Mouse (Mus musculus) heart, embryonic 15.5 days (tissue): ENCODE measurements around the gene Tenm3. TPM values are rescaled to one million over a fixed set of nuclear protein-coding genes. Genes with fewer than 3 reads are reported as not detected.

Experiments
- ATAC-seq: fragments of 200-750 bp; cut with Nextera tagmentation; replicated peaks from 2 replicates; pipeline ENCODE4 v1.8.0; 2017; ENCODE audit warnings: low read depth, moderate TSS enrichment; ENCODE audit not compliant: insufficient number of reproducible peaks, insufficient read depth, low FRiP score
- H3K27ac ChIP-seq: fragments of 300-500 bp; sonication (generic); 2 replicates; pipeline ENCODE4 v1.5.1; 2015; ENCODE audit warnings: mild to moderate bottlenecking, inconsistent platforms
- H3K27me3 ChIP-seq: fragments of 300-500 bp; sonication (generic); 2 replicates; pipeline ENCODE4 v1.6.1; 2015; ENCODE audit warnings: inconsistent platforms
- H3K36me3 ChIP-seq: fragments of 300-500 bp; sonication (generic); 2 replicates; pipeline ENCODE4 v1.6.1; 2015; ENCODE audit warnings: mild to moderate bottlenecking, inconsistent platforms
- H3K4me1 ChIP-seq: fragments of 300-500 bp; sonication (generic); replicated peaks from 2 replicates; pipeline ENCODE4 v1.6.1; 2015; ENCODE audit warnings: inconsistent platforms
- H3K4me2 ChIP-seq: fragments of 300-500 bp; sonication (generic); 2 replicates; pipeline ENCODE4 v1.6.1; 2015; ENCODE audit warnings: inconsistent platforms, mild to moderate bottlenecking, moderate library complexity
- H3K4me3 ChIP-seq: fragments of 300-500 bp; sonication (generic); 2 replicates; pipeline ENCODE4 v1.5.1; 2015; ENCODE audit warnings: mild to moderate bottlenecking, inconsistent platforms
- H3K9ac ChIP-seq: fragments of 300-500 bp; sonication (generic); 2 replicates; pipeline ENCODE4 v1.6.1; 2015; ENCODE audit warnings: mild to moderate bottlenecking, inconsistent platforms
- H3K9me3 ChIP-seq: fragments of 300-500 bp; sonication (generic); replicated peaks from 2 replicates; pipeline ENCODE4 v1.6.1; 2016; ENCODE audit warnings: inconsistent platforms
- WGBS: fragments of 180-500 bp; shearing (Covaris S2); methylation state at CpG from one replicate; pipeline ENCODE4 v1.1.7; 2015; ENCODE audit warnings: mixed read lengths; 5-methylcytosine and 5-hydroxymethylcytosine counted together
- polyA plus RNA-seq: library from polyadenylated mRNA; unstranded; fragments of >200 nt; fragmentation: Nextera tagmentation; extraction: Ambion mirVana; gene quantifications from 2 replicates; pipeline ENCODE4 v1.2.1, GENCODE M21; 2015

Tenm3 gene
- polyA plus RNA-seq, 1 experiment from 2014 or later = 5.0 TPM

GRCm38 (mm10) chr8:48313210-48313984, 530.4 kb downstream of the Tenm3 start:
- no peak for ATAC-seq
- Histone ChIP-seq H3K36me3 (no peaks in the 10 kb centered on the region), H3K4me1 (peaks cover 12% of the 10 kb centered on the region), H3K4me3 (no peak overlapping the region), H3K9ac (no peak overlapping the region), H3K9me3 (no peaks in the 10 kb centered on the region), H3K4me2 (no peak overlapping the region), H3K27me3 (no peaks in the 10 kb centered on the region), H3K27ac (no peak overlapping the region)
- WGBS = 80% methylated on average over 11 of the region's 11 CpGs

GRCm38 (mm10) chr8:48311706-48312105, 532.0 kb downstream of the Tenm3 start:
- H3K36me3 ChIP-seq = no peaks in the 10 kb centered on the region
- H3K27ac ChIP-seq = no peak overlapping the region
- peaks cover 12% of the 10 kb centered on the region for H3K4me1 ChIP-seq
- H3K27me3 ChIP-seq = no peaks in the 10 kb centered on the region
- no peak overlapping the region for H3K4me3 ChIP-seq
- no peak overlapping the region for H3K9ac ChIP-seq
- H3K4me2 ChIP-seq = no peak overlapping the region
- no peak for ATAC-seq
- H3K9me3 ChIP-seq = no peaks in the 10 kb centered on the region
- 34% methylated on average over 3 of the region's 3 CpGs for WGBS

- ATAC-seq = no peak
- H3K9ac ChIP-seq = no peak overlapping the region
- H3K9me3 ChIP-seq = no peaks in the 10 kb centered on the region
- peaks cover 12% of the 10 kb centered on the region for H3K4me1 ChIP-seq
- no peak overlapping the region for H3K27ac ChIP-seq
- H3K4me3 ChIP-seq = no peak overlapping the region
- no peaks in the 10 kb centered on the region for H3K27me3 ChIP-seq
- WGBS = 60% methylated on average over 10 of the region's 10 CpGs
- H3K4me2 ChIP-seq = no peak overlapping the region
- H3K36me3 ChIP-seq = no peaks in the 10 kb centered on the region
These were observed 533.4 kb downstream of the Tenm3 start for GRCm38 (mm10) chr8:48310240-48310849.

GRCm38 (mm10) chr8:48309191-48309987, 534.4 kb downstream of the Tenm3 start:
- ATAC-seq = no peak
- Histone ChIP-seq H3K9ac (no peak overlapping the region), H3K36me3 (no peaks in the 10 kb centered on the region), H3K4me1 (peaks cover 12% of the 10 kb centered on the region), H3K27ac (peak overlapping the region; percentile 42), H3K4me2 (no peak overlapping the region), H3K27me3 (no peaks in the 10 kb centered on the region), H3K9me3 (no peaks in the 10 kb centered on the region), H3K4me3 (no peak overlapping the region)
- WGBS = 39% methylated on average over 16 of the region's 16 CpGs

- no peak for ATAC-seq
- peaks cover 4% of the 10 kb centered on the region for H3K4me1 ChIP-seq
- no peak overlapping the region for H3K27ac ChIP-seq
- H3K4me3 ChIP-seq = no peak overlapping the region
- no peaks in the 10 kb centered on the region for H3K9me3 ChIP-seq
- no peaks in the 10 kb centered on the region for H3K36me3 ChIP-seq
- H3K27me3 ChIP-seq = no peaks in the 10 kb centered on the region
- H3K4me2 ChIP-seq = no peak overlapping the region
- 75% methylated on average over 7 of the region's 7 CpGs for WGBS
- H3K9ac ChIP-seq = no peak overlapping the region
These were observed 539.5 kb downstream of the Tenm3 start for GRCm38 (mm10) chr8:48304224-48304623.

- Histone ChIP-seq H3K4me3 (no peak overlapping the region), H3K4me2 (no peak overlapping the region), H3K9ac (no peak overlapping the region), H3K27me3 (no peaks in the 10 kb centered on the region), H3K9me3 (no peaks in the 10 kb centered on the region), H3K27ac (no peak overlapping the region), H3K36me3 (no peaks in the 10 kb centered on the region), H3K4me1 (no peaks in the 10 kb centered on the region)
- 72% methylated on average over 12 of the region's 12 CpGs for WGBS
- no peak for ATAC-seq
These were observed 543.1 kb downstream of the Tenm3 start for GRCm38 (mm10) chr8:48300613-48301037.

- H3K4me2 ChIP-seq = no peak overlapping the region
These were observed 543.7 kb downstream of the Tenm3 start for GRCm38 (mm10) chr8:48300061-48300460.

GRCm38 (mm10) chr8:48299341-48299740, 544.4 kb downstream of the Tenm3 start:
- no peak overlapping the region for H3K27ac ChIP-seq
- no peak overlapping the region for H3K4me3 ChIP-seq
- no peak overlapping the region for H3K9ac ChIP-seq
- H3K4me1 ChIP-seq = no peaks in the 10 kb centered on the region
- 78% methylated on average over 12 of the region's 12 CpGs for WGBS
- no peak for ATAC-seq
- no peaks in the 10 kb centered on the region for H3K27me3 ChIP-seq
- no peaks in the 10 kb centered on the region for H3K9me3 ChIP-seq
- H3K36me3 ChIP-seq = no peaks in the 10 kb centered on the region
- no peak overlapping the region for H3K4me2 ChIP-seq

More at GRCm38 (mm10) chr8:48300061-48300460, 543.7 kb downstream of the Tenm3 start:
- no peaks in the 10 kb centered on the region for H3K27me3 ChIP-seq
- H3K9ac ChIP-seq = no peak overlapping the region
- H3K27ac ChIP-seq = no peak overlapping the region
- no peak overlapping the region for H3K4me3 ChIP-seq
- no peak for ATAC-seq
- H3K9me3 ChIP-seq = no peaks in the 10 kb centered on the region
- H3K36me3 ChIP-seq = no peaks in the 10 kb centered on the region
- WGBS = 68% methylated on average over 8 of the region's 8 CpGs
- H3K4me1 ChIP-seq = no peaks in the 10 kb centered on the region

- Histone ChIP-seq H3K4me2 (no peak overlapping the region), H3K4me3 (no peak overlapping the region), H3K4me1 (no peaks in the 10 kb centered on the region), H3K36me3 (no peaks in the 10 kb centered on the region), H3K27ac (no peak overlapping the region), H3K27me3 (no peaks in the 10 kb centered on the region), H3K9me3 (no peaks in the 10 kb centered on the region), H3K9ac (no peak overlapping the region)
- WGBS = 91% methylated on average over 7 of the region's 7 CpGs
- no peak for ATAC-seq
These were observed 547.4 kb downstream of the Tenm3 start for GRCm38 (mm10) chr8:48296371-48296770.

- H3K4me2 ChIP-seq = no peak overlapping the region
- no peaks in the 10 kb centered on the region for H3K27me3 ChIP-seq
- no peaks in the 10 kb centered on the region for H3K9me3 ChIP-seq
- H3K9ac ChIP-seq = no peak overlapping the region
- no peak overlapping the region for H3K4me3 ChIP-seq
- ATAC-seq = no peak
- H3K4me1 ChIP-seq = no peaks in the 10 kb centered on the region
- H3K27ac ChIP-seq = no peak overlapping the region
- WGBS = 71% methylated on average over 6 of the region's 6 CpGs
- H3K36me3 ChIP-seq = no peaks in the 10 kb centered on the region
These were observed 548.2 kb downstream of the Tenm3 start for GRCm38 (mm10) chr8:48295558-48295957.

GRCm38 (mm10) chr8:48293797-48294196, 550.0 kb downstream of the Tenm3 start:
- H3K27ac ChIP-seq = no peak overlapping the region
- H3K27me3 ChIP-seq = no peaks in the 10 kb centered on the region
- no peak overlapping the region for H3K9ac ChIP-seq
- WGBS = 90% methylated on average over 3 of the region's 3 CpGs
- no peaks in the 10 kb centered on the region for H3K9me3 ChIP-seq
- no peak overlapping the region for H3K4me2 ChIP-seq
- no peaks in the 10 kb centered on the region for H3K36me3 ChIP-seq
- ATAC-seq = no peak
- H3K4me3 ChIP-seq = no peak overlapping the region
- no peaks in the 10 kb centered on the region for H3K4me1 ChIP-seq
